Mouse (Mus musculus) ES-E14 (cell line): ENCODE results near the gene Rtn4ip1. TPM values are rescaled to one million over a fixed set of nuclear protein-coding genes. Genes with fewer than 3 reads are reported as not detected.

Source experiments
- DNase-seq: peaks from one replicate; pipeline ENCODE4 v3.0.0-alpha.2; 2013; ENCODE audit warnings: low read depth, low spot score
- H3K27ac ChIP-seq: 2 replicates; pipeline ENCODE4 v1.5.1; 2012; ENCODE audit warnings: low read depth, mild to moderate bottlenecking, low read length, moderate library complexity, mixed read lengths; ENCODE audit not compliant: poor library complexity, insufficient read depth, severe bottlenecking
- H3K36me3 ChIP-seq: 2 replicates; pipeline ENCODE4 v1.6.1; 2012; ENCODE audit warnings: mild to moderate bottlenecking, low read length, moderate library complexity, mixed read lengths; ENCODE audit not compliant: control insufficient read depth, poor library complexity, insufficient read depth, severe bottlenecking
- H3K4me1 ChIP-seq, 2 experiments: fragments of 150-350 bp in 1 of 2; sonication (generic) in 1 of 2; 2 replicates each; pipeline ENCODE4 v1.6.1; 2012; ENCODE audit warnings: low read length in 2 of 2, mild to moderate bottlenecking in 1 of 2, mixed read lengths in 1 of 2; ENCODE audit not compliant: control insufficient read depth in 2 of 2, insufficient read depth in 2 of 2, poor library complexity in 1 of 2
- H3K4me3 ChIP-seq, 2 experiments: fragments of 150-350 bp in 1 of 2; sonication (generic) in 1 of 2; 2 replicates each; pipeline ENCODE4 v1.5.1; 2012; ENCODE audit warnings: low read length in 2 of 2, low read depth in 1 of 2, mild to moderate bottlenecking in 1 of 2, mixed read lengths in 1 of 2; ENCODE audit not compliant: insufficient read depth in 1 of 2, poor library complexity in 1 of 2, severe bottlenecking in 1 of 2
- H3K9ac ChIP-seq: 2 replicates; pipeline ENCODE4 v1.6.1; 2012; ENCODE audit warnings: low read depth, mild to moderate bottlenecking, low read length, mixed read lengths; ENCODE audit not compliant: poor library complexity, insufficient read depth, severe bottlenecking
- H3K9me3 ChIP-seq: fragments of 150-350 bp; sonication (generic); 2 replicates; pipeline ENCODE4 v1.6.1; 2012; ENCODE audit warnings: low read depth, mild to moderate bottlenecking, low read length; ENCODE audit not compliant: control insufficient read depth, insufficient read depth
- CHD2 ChIP-seq: IDR thresholded peaks from 2 replicates; pipeline ENCODE4 v1.6.1; 2014; ENCODE audit warnings: mild to moderate bottlenecking, low read depth, low read length, inconsistent platforms
- HCFC1 ChIP-seq: IDR thresholded peaks from 2 replicates; pipeline ENCODE4 v1.6.1; 2012; ENCODE audit warnings: low read length, inconsistent platforms, borderline replicate concordance; ENCODE audit not compliant: insufficient read depth
- MAFK ChIP-seq: IDR thresholded peaks from 2 replicates; pipeline ENCODE4 v1.6.1; 2014; ENCODE audit warnings: mild to moderate bottlenecking, low read depth, low read length, inconsistent platforms; ENCODE audit not compliant: insufficient read depth
- ZC3H11A ChIP-seq: IDR thresholded peaks from 2 replicates; pipeline ENCODE4 v1.6.1; 2012; ENCODE audit warnings: low read depth, mild to moderate bottlenecking, inconsistent platforms, low read length, borderline replicate concordance
- ZNF384 ChIP-seq: IDR thresholded peaks from 2 replicates; pipeline ENCODE4 v1.6.1; 2012; ENCODE audit warnings: low read depth, low read length, inconsistent platforms
- in situ Hi-C, 2 experiments: fragments of 600-800 bp; cut with MboI; formaldehyde crosslinking; loops; one replicate each; pipeline ENCODE4 v1.15.1; 2025; ENCODE audit warnings: low sequenced_read_pairs in 2 of 2, inconsistent platforms in 1 of 2; ENCODE audit not compliant: unreplicated experiment in 2 of 2
- total RNA-seq: library from RNA; depleted of rRNA; stranded (reverse); fragments of 300-350 nt; gene quantifications from 2 replicates; pipeline ENCODE4 v1.2.3, GENCODE M21; 2012

The Rtn4ip1 gene
- total RNA-seq, 1 experiment = 8.5 TPM

DNA sequence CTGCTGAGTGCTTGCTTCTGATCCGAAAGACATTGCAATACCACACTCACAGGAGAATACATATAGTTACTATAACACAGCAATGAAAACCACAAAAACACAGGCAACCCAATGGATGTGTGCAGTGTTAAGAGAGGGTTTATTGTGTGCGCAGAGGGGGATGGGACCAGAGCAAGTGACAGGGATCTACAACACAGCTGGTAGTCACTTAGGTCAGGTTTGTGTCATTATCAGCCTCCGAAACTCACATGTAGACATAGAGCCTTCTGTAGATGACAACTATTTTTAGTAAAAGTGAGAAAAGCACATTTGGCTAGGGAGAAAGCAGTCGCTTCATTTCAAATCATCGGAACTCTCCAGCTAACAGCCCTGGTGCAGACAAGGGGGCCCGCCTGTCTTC lies 80.9 kb downstream of the Rtn4ip1 start:
- Histone ChIP-seq H3K4me1 (peaks cover 0 to 1% of the 10 kb centered on the region in 2 experiments; a peak in 1 of 4 replicates), H3K9me3 (no peaks in the 10 kb centered on the region), H3K27ac (no peak overlapping the region), H3K36me3 (no peaks in the 10 kb centered on the region), H3K9ac (no peak overlapping the region), H3K4me3 (no peak overlapping the region)
- DNase-seq = no peak
- TF ChIP-seq MAFK (no peak), ZNF384 (no peak), CHD2 (no peak), HCFC1 (no peak), ZC3H11A (no peak)
- in situ Hi-C loops = no loop called here

DNA sequence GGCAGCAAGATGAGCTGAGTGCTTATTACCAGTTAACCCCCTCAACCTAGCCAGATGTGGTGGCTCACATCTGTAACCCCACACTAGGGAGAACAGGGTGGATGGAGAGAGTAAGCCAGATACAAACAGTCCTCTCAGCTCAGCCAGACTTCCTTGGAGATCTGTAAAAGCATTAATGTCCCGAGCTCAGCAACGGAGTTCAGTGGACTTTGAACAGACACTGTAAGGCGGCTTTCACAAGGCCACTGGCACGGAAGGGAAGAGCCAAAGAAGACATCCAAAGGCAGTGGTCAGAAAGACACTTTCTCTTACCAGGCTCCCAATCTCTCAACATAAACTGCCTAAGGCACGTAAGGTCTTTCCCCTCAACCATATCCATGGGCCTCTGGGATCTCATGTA lies 81.6 kb downstream of the Rtn4ip1 start:
- TF ChIP-seq CHD2 (no peak), HCFC1 (no peak), ZC3H11A (no peak), ZNF384 (no peak)
- in situ Hi-C loops = no loop called here
- H3K9ac ChIP-seq = no peak overlapping the region

GRCm38 (mm10) chr10:43983866-43984265 lies 82.3 kb downstream of the Rtn4ip1 start:
- H3K27ac ChIP-seq = no peak overlapping the region
- no peak overlapping the region for H3K9ac ChIP-seq
- in situ Hi-C loops = no loop called here
- no peaks in the 10 kb centered on the region for H3K36me3 ChIP-seq
- no peak for TF ChIP-seq MAFK
- TF ChIP-seq ZNF384 = no peak
- TF ChIP-seq HCFC1 = no peak
- TF ChIP-seq CHD2 = no peak
- TF ChIP-seq ZC3H11A = no peak
- H3K4me1 ChIP-seq = no peaks in the 10 kb centered on the region
- no peak overlapping the region for H3K4me3 ChIP-seq
- no peak for DNase-seq
- H3K9me3 ChIP-seq = no peaks in the 10 kb centered on the region

More for the DNA sequence above, 81.6 kb downstream of the Rtn4ip1 start:
- Histone ChIP-seq H3K27ac (no peak overlapping the region), H3K4me3 (no peak overlapping the region), H3K36me3 (no peaks in the 10 kb centered on the region), H3K9me3 (no peaks in the 10 kb centered on the region), H3K4me1 (no peaks in the 10 kb centered on the region)
- no peak for DNase-seq

- peaks cover 6 to 10% of the 10 kb centered on the region in 2 experiments for H3K4me1 ChIP-seq
- H3K9ac ChIP-seq = no peak overlapping the region
- no peak overlapping the region for H3K27ac ChIP-seq
- TF ChIP-seq ZNF384 (no peak), ZC3H11A (no peak), CHD2 (no peak), MAFK (no peak), HCFC1 (no peak)
- H3K36me3 ChIP-seq = no peaks in the 10 kb centered on the region
- no peaks in the 10 kb centered on the region for H3K9me3 ChIP-seq
- in situ Hi-C loops = no loop called here
- H3K4me3 ChIP-seq = no peak overlapping the region
- no peak for DNase-seq
Measured at GRCm38 (mm10) chr10:43991268-43991667, 89.7 kb downstream of the Rtn4ip1 start.

DNA sequence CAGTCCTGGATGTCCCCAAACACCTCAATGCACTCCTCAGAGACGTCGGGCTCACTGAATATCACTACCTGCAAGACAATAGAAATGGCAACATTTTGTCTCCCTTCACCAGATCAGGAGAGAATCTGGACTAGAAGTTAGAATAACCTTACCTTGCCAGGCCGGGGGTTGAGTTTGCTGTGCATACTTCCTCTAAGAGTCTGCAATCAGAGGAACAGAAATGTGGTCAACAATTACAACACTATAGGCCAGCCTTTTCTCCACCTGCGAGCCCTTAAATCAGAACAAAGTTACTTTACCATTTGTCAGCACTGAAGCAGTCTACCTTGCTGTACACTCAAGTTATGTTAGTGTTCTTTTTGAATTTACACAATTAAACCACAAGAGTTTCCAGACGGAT lies 90.9 kb downstream of the Rtn4ip1 start:
- Histone ChIP-seq H3K27ac (no peak overlapping the region), H3K36me3 (no peaks in the 10 kb centered on the region), H3K9ac (no peak overlapping the region), H3K4me3 (no peak overlapping the region), H3K4me1 (peaks cover 6 to 10% of the 10 kb centered on the region in 2 experiments), H3K9me3 (no peaks in the 10 kb centered on the region)
- no peak for TF ChIP-seq MAFK
- no peak for TF ChIP-seq CHD2
- TF ChIP-seq HCFC1 = no peak
- no peak for TF ChIP-seq ZC3H11A
- no peak for TF ChIP-seq ZNF384
- no peak for DNase-seq
- in situ Hi-C loops = no loop called here
